Mouse (Mus musculus) testis, adult 2 months (tissue): ENCODE data around the gene Lamb1. TPM values are rescaled to one million over a fixed set of nuclear protein-coding genes. Genes with fewer than 3 reads are reported as not detected.

Experiments
- H3K27ac ChIP-seq: fragments of 200-500 bp; 2 replicates; pipeline ENCODE4 v1.5.1; 2012; ENCODE audit warnings: low read depth, low read length; ENCODE audit not compliant: control insufficient read depth, insufficient read depth
- H3K27me3 ChIP-seq: fragments of 200-500 bp; 2 replicates; pipeline ENCODE4 v1.6.1; 2012; ENCODE audit warnings: mild to moderate bottlenecking, low read length, moderate library complexity; ENCODE audit not compliant: control insufficient read depth, insufficient read depth
- H3K36me3 ChIP-seq: fragments of 200-500 bp; 2 replicates; pipeline ENCODE4 v1.6.1; 2012; ENCODE audit warnings: mild to moderate bottlenecking, low read length; ENCODE audit not compliant: control insufficient read depth, insufficient read depth
- H3K4me1 ChIP-seq: fragments of 200-500 bp; 2 replicates; pipeline ENCODE4 v1.6.1; 2012; ENCODE audit warnings: low read length; ENCODE audit not compliant: control insufficient read depth, insufficient read depth
- H3K4me3 ChIP-seq: fragments of 200-500 bp; 2 replicates; pipeline ENCODE4 v1.5.1; 2012; ENCODE audit warnings: low read depth, mild to moderate bottlenecking, low read length, moderate library complexity, mixed read lengths; ENCODE audit not compliant: control insufficient read depth
- CTCF ChIP-seq: fragments of 200-500 bp; IDR thresholded peaks from 2 replicates; pipeline ENCODE4 v1.5.1; 2012; ENCODE audit warnings: low read depth, mild to moderate bottlenecking, inconsistent platforms, low read length, moderate library complexity; ENCODE audit not compliant: control insufficient read depth, insufficient read depth, insufficient replicate concordance
- POLR2A ChIP-seq: fragments of 200-500 bp; IDR thresholded peaks from 2 replicates; pipeline ENCODE4 v1.6.1; 2012; ENCODE audit warnings: low read depth, mild to moderate bottlenecking, inconsistent platforms, low read length, moderate library complexity; ENCODE audit not compliant: control insufficient read depth
- polyA plus RNA-seq: library from polyadenylated mRNA; depleted of rRNA; stranded (reverse); fragments of >200 nt; gene quantifications from 2 replicates; pipeline ENCODE4 v1.2.3, GENCODE M21; 2012

The Lamb1 gene
- polyA plus RNA-seq, 1 experiment, result 3.8 TPM

DNA sequence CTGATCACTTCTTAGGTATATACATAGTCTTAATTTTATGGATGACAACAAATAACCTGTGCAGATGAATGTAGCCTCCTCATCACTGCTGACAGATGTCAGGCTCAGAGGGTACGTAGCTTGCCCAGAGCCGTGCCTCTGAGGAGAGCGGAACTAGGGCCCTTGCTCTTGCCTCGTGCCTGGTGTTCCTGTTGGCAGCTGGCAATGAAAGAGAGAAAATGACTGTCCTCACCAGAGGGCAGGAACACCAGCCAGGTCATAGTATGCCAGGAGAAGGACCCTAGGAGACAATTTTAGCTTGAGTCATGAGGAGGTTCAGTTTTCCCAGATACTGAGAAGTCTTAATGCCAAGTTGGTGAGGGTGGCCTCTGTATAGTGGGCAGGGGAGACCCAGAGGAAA, 48.1 kb downstream of the Lamb1 start:
- TF ChIP-seq CTCF (no peak), POLR2A (no peak)
- Histone ChIP-seq H3K4me1 (no peaks in the 10 kb centered on the region), H3K27me3 (no peaks in the 10 kb centered on the region), H3K27ac (no peak overlapping the region), H3K4me3 (no peak overlapping the region), H3K36me3 (no peaks in the 10 kb centered on the region)

DNA sequence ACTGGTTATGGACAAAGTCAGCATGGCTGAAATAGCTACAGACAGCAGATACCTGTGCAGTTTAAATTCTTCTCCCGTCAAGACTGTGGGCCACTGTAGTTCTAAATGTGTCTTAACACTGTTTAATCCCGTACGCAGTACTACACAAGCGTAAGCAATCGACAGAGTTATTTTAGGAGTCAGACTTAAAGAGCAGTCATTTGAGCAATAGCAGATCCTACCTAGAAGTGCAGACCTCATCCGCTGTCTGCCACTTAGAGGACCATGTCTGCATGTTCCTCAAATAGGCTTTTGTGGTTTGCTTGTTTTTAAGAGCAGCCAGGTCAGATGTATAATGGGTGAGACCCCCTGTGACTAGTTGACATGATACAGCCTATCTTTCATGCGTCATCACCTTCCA, 49.3 kb downstream of the Lamb1 start:
- Histone ChIP-seq H3K27ac (no peak overlapping the region), H3K4me3 (no peak overlapping the region), H3K36me3 (no peaks in the 10 kb centered on the region), H3K4me1 (no peaks in the 10 kb centered on the region), H3K27me3 (no peaks in the 10 kb centered on the region)
- TF ChIP-seq CTCF, result no peak
- TF ChIP-seq POLR2A, result no peak

DNA sequence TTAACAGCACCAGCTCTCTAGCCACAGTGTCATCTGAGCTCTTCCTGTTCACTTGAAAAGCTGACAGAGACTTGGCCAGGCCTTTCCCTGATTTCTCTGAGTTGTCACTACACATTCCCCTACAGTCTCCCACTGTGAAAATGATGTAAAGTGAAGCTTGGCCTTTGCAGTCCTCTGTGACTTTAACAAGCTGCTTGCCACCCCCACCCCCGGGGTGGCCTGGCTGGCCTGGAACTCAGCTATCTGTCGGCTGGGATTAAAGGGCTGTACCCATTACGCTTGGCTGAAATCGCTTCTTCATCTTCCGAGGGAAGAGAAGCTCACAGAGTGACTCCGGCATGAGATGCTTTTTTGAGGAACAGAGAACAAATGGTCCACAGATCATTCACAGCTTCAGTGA, 50.9 kb downstream of the Lamb1 start:
- H3K27ac ChIP-seq, result no peak overlapping the region
- H3K27me3 ChIP-seq, result no peaks in the 10 kb centered on the region
- no peak overlapping the region for H3K4me3 ChIP-seq
- TF ChIP-seq CTCF (no peak), POLR2A (no peak)
- no peaks in the 10 kb centered on the region for H3K4me1 ChIP-seq
- no peaks in the 10 kb centered on the region for H3K36me3 ChIP-seq

DNA sequence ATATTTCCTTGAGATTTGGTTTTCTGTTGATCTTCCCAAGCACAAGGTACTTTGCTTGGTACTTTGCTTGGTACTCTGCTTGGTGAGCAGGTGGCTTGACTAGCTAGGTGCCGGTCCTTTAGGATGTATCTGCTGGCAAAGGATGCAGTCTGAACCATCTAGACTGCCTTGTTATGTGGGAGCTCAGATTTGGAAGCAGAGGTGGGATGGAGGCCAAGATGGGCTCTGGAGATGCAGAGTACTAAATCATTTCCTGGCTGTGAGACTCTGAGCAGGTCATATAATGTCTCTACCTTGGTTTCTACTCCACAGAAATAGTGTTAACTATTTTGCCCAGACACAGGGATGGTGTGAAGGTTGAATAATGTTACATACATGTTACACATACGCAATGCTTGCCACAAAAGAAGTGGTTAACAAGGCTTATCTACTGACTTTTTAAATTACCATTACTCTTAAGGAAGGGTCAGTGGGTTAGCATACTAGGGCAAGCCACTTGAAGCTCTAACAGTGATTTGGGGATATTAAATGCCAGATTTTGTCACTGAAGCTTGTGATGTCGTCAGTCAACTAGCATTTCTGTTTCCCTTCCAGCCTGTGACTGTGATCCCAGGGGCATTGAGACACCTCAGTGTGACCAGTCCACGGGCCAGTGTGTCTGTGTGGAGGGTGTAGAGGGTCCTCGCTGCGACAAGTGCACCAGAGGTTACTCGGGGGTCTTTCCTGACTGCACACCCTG, 52.8 kb downstream of the Lamb1 start:
- TF ChIP-seq POLR2A, result no peak
- TF ChIP-seq CTCF, result no peak
- H3K4me1 ChIP-seq, result no peaks in the 10 kb centered on the region
- H3K27ac ChIP-seq, result no peak overlapping the region
- no peak overlapping the region for H3K4me3 ChIP-seq
- no peaks in the 10 kb centered on the region for H3K36me3 ChIP-seq
- no peaks in the 10 kb centered on the region for H3K27me3 ChIP-seq

DNA sequence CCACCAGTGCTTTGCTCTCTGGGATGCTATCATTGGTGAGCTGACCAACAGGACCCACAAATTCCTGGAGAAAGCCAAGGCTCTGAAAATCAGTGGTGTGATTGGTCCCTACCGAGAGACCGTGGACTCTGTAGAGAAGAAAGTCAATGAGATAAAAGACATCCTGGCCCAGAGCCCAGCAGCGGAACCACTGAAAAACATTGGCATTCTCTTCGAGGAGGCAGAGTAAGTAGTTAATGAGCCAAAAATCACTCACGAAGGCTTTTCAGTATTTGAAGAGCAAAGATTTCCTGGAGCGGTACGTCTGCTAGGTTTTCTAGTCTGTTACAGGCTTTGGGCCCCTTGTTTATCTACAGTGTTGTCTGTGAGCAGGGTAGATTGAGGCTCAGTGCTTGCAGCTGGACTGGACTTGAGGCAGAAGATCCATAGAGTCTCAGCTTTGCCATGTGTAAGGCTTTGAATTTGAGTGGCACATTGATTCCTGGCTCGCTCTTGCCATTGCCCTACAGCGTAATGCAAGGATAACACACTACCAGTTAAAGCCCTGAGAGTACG, 53.5 kb downstream of the Lamb1 start:
- H3K27me3 ChIP-seq, result no peaks in the 10 kb centered on the region
- no peak for TF ChIP-seq CTCF
- TF ChIP-seq POLR2A, result no peak
- no peaks in the 10 kb centered on the region for H3K36me3 ChIP-seq
- no peak overlapping the region for H3K4me3 ChIP-seq
- no peak overlapping the region for H3K27ac ChIP-seq
- no peaks in the 10 kb centered on the region for H3K4me1 ChIP-seq

DNA sequence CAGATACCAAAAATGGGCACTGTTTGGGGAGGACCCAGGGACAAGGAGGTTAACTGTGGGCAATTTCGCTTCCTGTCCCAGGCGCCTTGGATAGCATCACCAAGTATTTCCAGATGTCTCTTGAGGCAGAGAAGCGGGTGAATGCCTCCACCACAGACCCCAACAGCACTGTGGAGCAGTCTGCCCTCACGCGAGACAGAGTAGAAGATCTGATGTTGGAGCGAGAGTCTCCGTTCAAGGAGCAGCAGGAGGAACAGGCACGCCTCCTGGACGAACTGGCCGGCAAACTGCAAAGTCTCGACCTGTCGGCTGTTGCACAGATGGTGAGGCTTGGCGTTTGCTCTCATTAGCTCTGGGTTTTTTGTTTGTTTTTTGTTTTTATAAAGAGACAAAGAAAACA, 55.8 kb downstream of the Lamb1 start:
- no peaks in the 10 kb centered on the region for H3K36me3 ChIP-seq
- H3K27ac ChIP-seq, result no peak overlapping the region
- no peak overlapping the region for H3K4me3 ChIP-seq

DNA sequence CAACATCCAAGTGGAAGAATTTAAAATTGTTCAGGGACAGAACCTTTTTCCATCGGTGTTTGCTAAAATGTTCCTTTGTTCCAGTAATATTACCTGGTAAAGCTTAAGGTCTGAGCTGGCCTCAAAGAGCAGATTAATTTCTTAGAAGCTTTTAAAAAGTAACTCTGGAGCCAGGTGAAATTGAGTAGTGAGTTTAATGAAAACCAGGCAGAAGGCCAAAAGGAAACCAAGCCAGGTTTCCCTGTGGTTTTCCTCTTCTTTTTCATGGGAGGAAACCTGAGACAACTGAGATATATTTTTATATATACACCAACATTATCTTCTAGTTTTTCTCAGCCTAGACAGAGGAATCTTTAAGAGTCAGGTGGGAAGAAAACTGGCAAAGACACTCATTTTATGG, 56.5 kb downstream of the Lamb1 start:
- Histone ChIP-seq H3K36me3 (no peaks in the 10 kb centered on the region), H3K27ac (no peak overlapping the region), H3K4me1 (no peaks in the 10 kb centered on the region), H3K27me3 (no peaks in the 10 kb centered on the region), H3K4me3 (no peak overlapping the region)
- TF ChIP-seq CTCF (no peak), POLR2A (no peak)

More for the DNA sequence above, 55.8 kb downstream of the Lamb1 start:
- TF ChIP-seq CTCF, result no peak
- no peak for TF ChIP-seq POLR2A
- no peaks in the 10 kb centered on the region for H3K27me3 ChIP-seq
- H3K4me1 ChIP-seq, result no peaks in the 10 kb centered on the region
